20 mouse cellular contexts compared by ENCODE assay signal in the genomic region with DNA sequence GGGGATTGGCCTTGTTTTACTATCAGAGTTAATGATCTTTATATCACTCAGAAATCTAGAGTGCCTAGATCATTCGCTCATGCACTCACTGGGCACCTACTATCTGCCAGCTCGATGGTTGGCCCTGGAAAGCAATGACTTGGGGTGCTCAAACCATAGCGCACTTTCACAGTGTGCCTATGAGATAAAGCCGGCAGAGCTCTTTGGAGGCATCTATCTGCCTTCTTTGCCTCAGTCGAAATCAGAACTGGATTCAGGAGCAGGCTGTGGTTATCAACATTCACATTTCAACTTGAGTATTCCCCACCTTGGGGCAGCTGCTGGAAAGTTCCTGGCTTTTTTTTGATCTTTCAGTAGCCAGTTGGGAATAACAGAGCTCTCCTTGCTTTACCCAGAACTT. TPM values are rescaled to one million over a fixed set of nuclear protein-coding genes. Genes with fewer than 3 reads are reported as not detected.
"Had no signal": no experiment of that assay in that cellular context is flagged by ENCODE, and none has a peak within 500 bp of the region (broad histone marks: within the 10 kb centered on the region; RNA-seq: fewer than 3 reads in every experiment).

No protein-coding gene starts in this region.

- H3K9ac ChIP-seq: neural tube, embryonic 13.5 days; stomach, embryonic 15.5 days had no signal

- H3K9me3 ChIP-seq: neural tube, embryonic 13.5 days; stomach, embryonic 15.5 days had no signal

- DNase-seq: retina, postnatal 1 day; right cerebral cortex, adult 18-20 months; right cerebral cortex, postnatal 14 days; right cerebral cortex, postnatal 25 days; right cerebral cortex, postnatal 4 days; spleen, adult 18-20 months; thymus, adult 18-20 months; thymus, adult 2 months; thymus, postnatal 14 days; thymus, postnatal 25 days; thymus, postnatal 36 days; thymus, postnatal 4 days had no signal

- H3K4me2 ChIP-seq: neural tube, embryonic 13.5 days; stomach, embryonic 15.5 days had no signal

- H3K27ac ChIP-seq: neural tube, embryonic 13.5 days; stomach, embryonic 15.5 days; stomach, postnatal 0 days had no signal

- H3K4me3 ChIP-seq: neural tube, embryonic 13.5 days; stomach, embryonic 15.5 days had no signal

- H3K36me3 ChIP-seq: neural tube, embryonic 13.5 days; stomach, embryonic 15.5 days had no signal

RNA-seq across cellular contexts. Expression of a gene that starts 3.6 kb away (rescaled TPM):
- total RNA-seq: neutrophil, adult 5-6 weeks had no signal
- polyA plus RNA-seq: small intestine, adult 2 months; spleen, adult 2 months; stomach, embryonic 16.5 days; urinary bladder, adult 2 months had no signal
